Mouse (Mus musculus): Measurements from ENCODE around the gene Ephb6.

The Ephb6 gene

GRCm38 (mm10) chr6:41622661-41623060 lies 17.4 kb downstream of the Ephb6 start:
- DNase-seq (ENCODE audit: low read depth, low spot score), result peak; percentile 53

GRCm38 (mm10) chr6:41628180-41628579 lies 22.9 kb downstream of the Ephb6 start:
- DNase-seq (ENCODE audit: low read depth, low spot score), result no peak

GRCm38 (mm10) chr6:41630791-41631190 lies 25.5 kb downstream of the Ephb6 start:
- no peak for DNase-seq (ENCODE audit: low read depth, low spot score)

GRCm38 (mm10) chr6:41631549-41631948 lies 26.3 kb downstream of the Ephb6 start:
- no peak for DNase-seq (ENCODE audit: low read depth, low spot score)

- no peak for DNase-seq (ENCODE audit: low read depth, low spot score)
Observed at GRCm38 (mm10) chr6:41635211-41635610, 29.9 kb downstream of the Ephb6 start.

- DNase-seq (ENCODE audit: low read depth, low spot score), result no peak
Observed at GRCm38 (mm10) chr6:41636178-41636577, 30.9 kb downstream of the Ephb6 start, which contains the start of gene Trpv6. Gene Trpv6, minus strand, starts transcription at chr6:41636405.

GRCm38 (mm10) chr6:41637393-41637792 lies 32.1 kb downstream of the Ephb6 start:
- DNase-seq (ENCODE audit: low read depth, low spot score), result no peak

GRCm38 (mm10) chr6:41637927-41638506 lies 32.7 kb downstream of the Ephb6 start:
- no peak for DNase-seq (ENCODE audit: low read depth, low spot score)

- no peak for DNase-seq (ENCODE audit: low read depth, low spot score)
Observed at GRCm38 (mm10) chr6:41640449-41640848, 35.2 kb downstream of the Ephb6 start.

- DNase-seq (ENCODE audit: low read depth, low spot score), result no peak
Observed at GRCm38 (mm10) chr6:41641173-41641866, 36.0 kb downstream of the Ephb6 start.

GRCm38 (mm10) chr6:41642765-41643164 lies 37.5 kb downstream of the Ephb6 start:
- DNase-seq (ENCODE audit: low read depth, low spot score), result no peak

GRCm38 (mm10) chr6:41643227-41643626 lies 37.9 kb downstream of the Ephb6 start:
- DNase-seq (ENCODE audit: low read depth, low spot score), result no peak

GRCm38 (mm10) chr6:41646220-41646619 lies 40.9 kb downstream of the Ephb6 start:
- no peak for DNase-seq (ENCODE audit: low read depth, low spot score)

- no peak for DNase-seq (ENCODE audit: low read depth, low spot score)
Observed at GRCm38 (mm10) chr6:41646672-41647071, 41.4 kb downstream of the Ephb6 start.

- DNase-seq (ENCODE audit: low read depth, low spot score), result no peak
Observed at GRCm38 (mm10) chr6:41653173-41653572, 47.9 kb downstream of the Ephb6 start.

GRCm38 (mm10) chr6:41654648-41655047 lies 49.4 kb downstream of the Ephb6 start:
- no peak for DNase-seq (ENCODE audit: low read depth, low spot score)

- DNase-seq (ENCODE audit: low read depth, low spot score), result no peak
Observed at GRCm38 (mm10) chr6:41658487-41658886, 53.2 kb downstream of the Ephb6 start.

GRCm38 (mm10) chr6:41662320-41662719 lies 57.0 kb downstream of the Ephb6 start:
- peak; percentile 59 for DNase-seq (ENCODE audit: low read depth, low spot score)
